Mouse (Mus musculus): ENCODE measurements around the gene Gm2897.
"Not testable (repeated sequence)": the region's sequence is repeated elsewhere in the genome, so short reads cannot be mapped to it uniquely, and the experiment has no call there.

Gm2897 gene

GRCm38 (mm10) chr14:3048727-3049512 is at the start of gene Gm2897:
Gene Gm2897, plus strand, starts transcription at chr14:3049285.
- peak in 1 of 2 experiments; percentile 4 for DNase-seq (ENCODE audit: low spot score in 2 of 2)

GRCm38 (mm10) chr14:3029702-3030101 is 19.4 kb upstream of the Gm2897 start, which contains the start of gene Gm2888:
Gene Gm2888, plus strand, starts transcription at chr14:3030002.
- not testable (repeated sequence) for DNase-seq (ENCODE audit: low spot score in 2 of 2)

- DNase-seq (ENCODE audit: low spot score in 2 of 2) = peak in 1 of 2 experiments; percentile 10
Observed at GRCm38 (mm10) chr14:3049513-3049800, 372 bp downstream of the Gm2897 start.

GRCm38 (mm10) chr14:3050087-3050486 is 1.0 kb downstream of the Gm2897 start:
- not testable (repeated sequence) for DNase-seq (ENCODE audit: low spot score in 2 of 2)

GRCm38 (mm10) chr14:3116051-3116450 is 67.0 kb downstream of the Gm2897 start:
- DNase-seq (ENCODE audit: low spot score in 2 of 2) = peak; percentile 7 to 12
